Mouse (Mus musculus) midbrain, embryonic 14.5 days (tissue): ENCODE data around the gene Ncbp2. TPM values are rescaled to one million over a fixed set of nuclear protein-coding genes. Genes with fewer than 3 reads are reported as not detected.

Source experiments
- ATAC-seq: fragments of 200-750 bp; cut with Nextera tagmentation; 2 replicates; pipeline ENCODE4 v1.8.0; 2017; ENCODE audit warnings: moderate number of reproducible peaks, moderate library complexity; ENCODE audit not compliant: low FRiP score, low TSS enrichment
- DNase-seq: peaks from one replicate; pipeline ENCODE4 v3.0.0-alpha.2; 2015
- H3K27ac ChIP-seq: fragments of 300-500 bp; sonication (generic); replicated peaks from 2 replicates; pipeline ENCODE4 v1.5.1; 2014; ENCODE audit warnings: mild to moderate bottlenecking, low read depth, low read length, moderate library complexity
- H3K27me3 ChIP-seq: fragments of 300-500 bp; sonication (generic); 2 replicates; pipeline ENCODE4 v1.6.1; 2014; ENCODE audit warnings: low read length, control low read depth, mixed read lengths; ENCODE audit not compliant: control insufficient read depth, insufficient read depth
- H3K36me3 ChIP-seq: fragments of 300-500 bp; sonication (generic); 2 replicates; pipeline ENCODE4 v1.6.1; 2014; ENCODE audit warnings: low read length, control low read depth; ENCODE audit not compliant: control insufficient read depth, insufficient read depth
- H3K4me1 ChIP-seq: fragments of 300-500 bp; sonication (generic); 2 replicates; pipeline ENCODE4 v1.6.1; 2014; ENCODE audit warnings: mild to moderate bottlenecking, antibody characterized with exemption, low read length, control low read depth; ENCODE audit not compliant: control insufficient read depth, insufficient read depth
- H3K4me2 ChIP-seq: fragments of 300-500 bp; sonication (generic); 2 replicates; pipeline ENCODE4 v1.6.1; 2014; ENCODE audit warnings: mild to moderate bottlenecking, low read length, moderate library complexity
- H3K4me3 ChIP-seq: fragments of 300-500 bp; sonication (generic); replicated peaks from 2 replicates; pipeline ENCODE4 v1.5.1; 2014; ENCODE audit warnings: low read depth, low read length
- H3K9ac ChIP-seq: fragments of 300-500 bp; sonication (generic); replicated peaks from 2 replicates; pipeline ENCODE4 v1.6.1; 2014; ENCODE audit warnings: mild to moderate bottlenecking, low read length, moderate library complexity
- H3K9me3 ChIP-seq: fragments of 300-500 bp; sonication (generic); 2 replicates; pipeline ENCODE4 v1.6.1; 2016; ENCODE audit warnings: low read length, control low read depth, mixed read lengths; ENCODE audit not compliant: control insufficient read depth
- WGBS: fragments of 180-500 bp; shearing (Covaris S2); extraction: QIAGEN DNeasy Blood & Tissue Kit; methylation state at CpG from one replicate; pipeline ENCODE4 v1.1.7; 2014; 5-methylcytosine and 5-hydroxymethylcytosine counted together
- microRNA-seq: library from miRNA; unstranded; fragments of <30 nt; microRNA quantifications from one replicate; pipeline ENCODE4, GENCODE M21; 2016
- polyA plus RNA-seq: library from polyadenylated mRNA; unstranded; fragments of >200 nt; fragmentation: Nextera tagmentation; extraction: Ambion mirVana; gene quantifications from 2 replicates; pipeline ENCODE4 v1.2.1, GENCODE M21; 2014

Gene Ncbp2
- polyA plus RNA-seq, 1 experiment from 2014 or later, result 104 TPM

DNA sequence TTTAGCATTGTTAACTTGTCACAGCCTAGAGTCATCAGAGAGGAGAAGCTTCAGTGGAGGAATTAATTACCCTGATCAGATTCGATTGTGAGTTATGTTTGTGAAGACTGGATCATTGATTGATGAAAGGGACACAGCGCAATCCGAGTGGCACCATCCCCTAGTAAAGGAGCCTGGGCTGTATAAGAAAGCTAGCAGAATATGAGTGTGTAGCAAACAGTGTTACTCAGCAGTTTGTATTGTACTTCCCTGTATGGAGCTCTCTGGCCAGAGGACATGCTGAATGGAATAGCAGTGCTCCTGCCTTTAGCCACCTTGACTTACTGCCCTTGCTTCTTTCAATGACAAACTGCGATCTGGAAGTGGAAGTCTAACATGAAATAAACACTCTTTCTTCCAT is 62.0 kb downstream of the Ncbp2 start:
- ATAC-seq, result no peak
- Histone ChIP-seq H3K27me3 (no peaks in the 10 kb centered on the region), H3K4me1 (no peaks in the 10 kb centered on the region), H3K4me3 (no peak overlapping the region), H3K4me2 (no peak overlapping the region), H3K9me3 (no peaks in the 10 kb centered on the region), H3K27ac (no peak overlapping the region), H3K36me3 (peaks cover 6% of the 10 kb centered on the region; the same call in 1 of the 2 replicates), H3K9ac (no peak overlapping the region)
- no peak for DNase-seq
- 86% methylated on average over 4 of the region's 4 CpGs for WGBS

Small RNA genes within 50 kb of the gene (microRNA-seq; reads per million reads assigned to microRNA genes)
- not detected for gene Gm26269

Other genes starting within 250 kb of the Ncbp2 start
- gene Meltf, start 69.7 kb upstream of the Ncbp2 start, polyA plus RNA-seq, result 0.17 and 0.22 TPM in 2 replicates
- gene Pigz, start 14.7 kb upstream of the Ncbp2 start, polyA plus RNA-seq, result 2.0 and 3.1 TPM in 2 replicates
- gene 0610012G03Rik, start within 50 bp of the Ncbp2 start, polyA plus RNA-seq, result 115 and 132 TPM in 2 replicates
- gene Senp5, start 54.8 kb downstream of the Ncbp2 start, polyA plus RNA-seq, result 11.8 and 12.1 TPM in 2 replicates
- gene Pak2, start 130.8 kb downstream of the Ncbp2 start, polyA plus RNA-seq, result 38.7 and 47.2 TPM in 2 replicates
- 119 and 125 TPM in 2 replicates for gene Pigx, start 151.2 kb downstream of the Ncbp2 start, polyA plus RNA-seq
- gene Cep19, start 151.3 kb downstream of the Ncbp2 start, polyA plus RNA-seq, result 47.5 and 50.9 TPM in 2 replicates
- 3.4 and 8.7 TPM in 2 replicates for gene Nrros, start 217.1 kb downstream of the Ncbp2 start, polyA plus RNA-seq
- gene Bex6, start 231.3 kb downstream of the Ncbp2 start, polyA plus RNA-seq, result not detected in 2 replicates